In genomic region chr4:131520636-131521306, GRCm38 (mm10) we compare ENCODE assay signal across 32 mouse cellular contexts.
DNase-seq lines count a peak whose midpoint lies in the region; ATAC-seq and TF ChIP-seq lines count a peak whose summit lies in the region.
"Had no signal": no experiment of that assay in that cellular context is flagged by ENCODE, and none has a peak within 500 bp of the region (broad histone marks: within the 10 kb centered on the region; RNA-seq: fewer than 3 reads in every experiment).

No protein-coding gene starts in this region.

- no peaks in the 10 kb centered on the region for H3K27me3 ChIP-seq in midbrain, postnatal 0 days (ENCODE audit: insufficient read depth, low read length)
- no peaks in the 10 kb centered on the region for H3K27me3 ChIP-seq in midbrain, embryonic 10.5 days (ENCODE audit: low read depth, poor library complexity, severe bottlenecking)
- H3K27me3 ChIP-seq in kidney, embryonic 14.5 days (ENCODE audit: control insufficient read depth, insufficient read depth, low read length): no peaks in the 10 kb centered on the region; the same call in 1 of the 2 replicates
- H3K27me3 ChIP-seq: hindbrain, embryonic 13.5 days; limb, embryonic 15.5 days; liver, embryonic 13.5 days; neural tube, embryonic 13.5 days had no signal

- WGBS in midbrain, postnatal 0 days: 56% methylated on average over 10 of the region's 10 CpGs
- 88% methylated on average over 10 of the region's 10 CpGs for whole genome bisulfite sequencing in midbrain, embryonic 10.5 days
- WGBS in kidney, embryonic 14.5 days: 84% methylated on average over 10 of the region's 10 CpGs

- no peaks in the 10 kb centered on the region for H3K36me3 ChIP-seq in midbrain, postnatal 0 days (ENCODE audit: insufficient read depth, low read length)
- no peaks in the 10 kb centered on the region for H3K36me3 ChIP-seq in midbrain, embryonic 10.5 days
- no peaks in the 10 kb centered on the region for H3K36me3 ChIP-seq in kidney, embryonic 14.5 days (ENCODE audit: control insufficient read depth, insufficient read depth, low read length)
- H3K36me3 ChIP-seq: embryonic facial prominence, embryonic 13.5 days; forebrain, embryonic 10.5 days; hindbrain, embryonic 13.5 days; limb, embryonic 10.5 days; limb, embryonic 15.5 days; liver, embryonic 13.5 days; neural tube, embryonic 13.5 days had no signal

- no peak for DNase-seq in frontal cortex, adult 2 months (ENCODE audit: extremely low spot score in 1 of 2, low spot score in 1 of 2)
- DNase-seq in layer of hippocampus, postnatal 14 days (ENCODE audit: low spot score in 2 of 2): peak; percentile 33 to 42
- DNase-seq in layer of hippocampus, adult 18-20 months (ENCODE audit: low spot score in 2 of 2): no peak
- peak; percentile 27 for DNase-seq in midbrain, postnatal 0 days (ENCODE audit: low spot score)
- no peak for DNase-seq in midbrain, embryonic 10.5 days (ENCODE audit: low spot score)
- DNase-seq: adrenal gland, postnatal 10 days; cerebellum, adult 11 months; cerebellum, adult 9-11 months; gastrocnemius, adult 2 months; gastrocnemius, postnatal 36 days; heart, adult 18-20 months; heart, postnatal 36 days; kidney, adult 18-20 months; kidney, postnatal 36 days; liver, embryonic 13.5 days; lung, adult 18-20 months; lung, postnatal 4 days; thymus, adult 2 months; thymus, postnatal 36 days had no signal

- no peak overlapping the region for H3K27ac ChIP-seq in midbrain, postnatal 0 days (ENCODE audit: low read depth, low read length)
- H3K27ac ChIP-seq in midbrain, embryonic 10.5 days (replicated peaks): no peak overlapping the region
- no peak overlapping the region for H3K27ac ChIP-seq in kidney, embryonic 14.5 days (ENCODE audit: low read depth, low read length)
- H3K27ac ChIP-seq: embryonic facial prominence, embryonic 13.5 days; forebrain, embryonic 10.5 days; gastrocnemius, adult 2 months; hindbrain, embryonic 13.5 days; limb, embryonic 10.5 days; limb, embryonic 15.5 days; liver, embryonic 13.5 days; neural tube, embryonic 13.5 days had no signal

- H3K4me2 ChIP-seq in midbrain, postnatal 0 days (ENCODE audit: low read depth, low read length, poor library complexity, severe bottlenecking): no peak overlapping the region
- H3K4me2 ChIP-seq in kidney, embryonic 14.5 days (replicated peaks; ENCODE audit: low read depth, low read length): no peak overlapping the region
- H3K4me2 ChIP-seq: embryonic facial prominence, embryonic 13.5 days; heart, embryonic 11.5 days; hindbrain, embryonic 13.5 days; limb, embryonic 15.5 days; liver, embryonic 13.5 days; neural tube, embryonic 13.5 days had no signal

- TF ChIP-seq CTCF in midbrain, postnatal 0 days (IDR thresholded peaks at IDR 0.05): no peak

- H3K9me3 ChIP-seq in midbrain, postnatal 0 days (ENCODE audit: low read length): no peaks in the 10 kb centered on the region
- no peaks in the 10 kb centered on the region for H3K9me3 ChIP-seq in midbrain, embryonic 10.5 days (replicated peaks)
- H3K9me3 ChIP-seq in kidney, embryonic 14.5 days (ENCODE audit: control insufficient read depth, low read length): no peaks in the 10 kb centered on the region
- H3K9me3 ChIP-seq: embryonic facial prominence, embryonic 13.5 days; forebrain, embryonic 10.5 days; hindbrain, embryonic 13.5 days; limb, embryonic 10.5 days; limb, embryonic 15.5 days; liver, embryonic 13.5 days; megakaryocyte, embryonic 14.5 days; neural tube, embryonic 13.5 days had no signal

- no peak overlapping the region for H3K9ac ChIP-seq in midbrain, postnatal 0 days (replicated peaks; ENCODE audit: low read length, poor library complexity, severe bottlenecking)
- H3K9ac ChIP-seq in kidney, embryonic 14.5 days (ENCODE audit: low read depth, low read length): no peak overlapping the region
- H3K9ac ChIP-seq: embryonic facial prominence, embryonic 13.5 days; hindbrain, embryonic 13.5 days; limb, embryonic 15.5 days; liver, embryonic 13.5 days; neural tube, embryonic 13.5 days had no signal

- H3K4me1 ChIP-seq in midbrain, postnatal 0 days (ENCODE audit: insufficient read depth, low read length): no peaks in the 10 kb centered on the region
- peaks cover 3% of the 10 kb centered on the region for H3K4me1 ChIP-seq in midbrain, embryonic 10.5 days
- no peaks in the 10 kb centered on the region for H3K4me1 ChIP-seq in kidney, embryonic 14.5 days (ENCODE audit: control insufficient read depth, insufficient read depth, low read length)
- H3K4me1 ChIP-seq: embryonic facial prominence, embryonic 13.5 days; hindbrain, embryonic 13.5 days; limb, embryonic 15.5 days; liver, embryonic 13.5 days; megakaryocyte, embryonic 14.5 days; neural tube, embryonic 13.5 days had no signal

- peak; percentile 73 for ATAC-seq in frontal cortex, adult (ENCODE audit: low TSS enrichment)
- ATAC-seq in midbrain, postnatal 0 days (ENCODE audit: low FRiP score): 0 out of 2 replicates have a peak, but pooled peaks have one; percentile 23
- no peak for ATAC-seq in kidney, embryonic 14.5 days (ENCODE audit: low FRiP score, low TSS enrichment)
- ATAC-seq: forebrain, embryonic 16.5 days; lung, postnatal 0 days; Patski had no signal

- no peak overlapping the region for H3K4me3 ChIP-seq in midbrain, postnatal 0 days (ENCODE audit: low read depth, low read length)
- no peak overlapping the region for H3K4me3 ChIP-seq in midbrain, embryonic 10.5 days
- H3K4me3 ChIP-seq in kidney, embryonic 14.5 days (ENCODE audit: low read length): no peak overlapping the region
- H3K4me3 ChIP-seq: embryonic facial prominence, embryonic 13.5 days; forebrain, embryonic 10.5 days; gastrocnemius, adult 2 months; hindbrain, embryonic 13.5 days; limb, embryonic 10.5 days; limb, embryonic 15.5 days; liver, embryonic 13.5 days; megakaryocyte, embryonic 14.5 days; neural tube, embryonic 13.5 days had no signal

Comparison
In these comparisons a context has a peak if more than half of its experiments do, and no peak if none do; other contexts are left out.
1. DNase-seq: peak in layer of hippocampus, postnatal 14 days (2 of 2) and midbrain, postnatal 0 days (single experiment); none in frontal cortex, adult 2 months (0 of 2), layer of hippocampus, adult 18-20 months (0 of 2) and midbrain, embryonic 10.5 days (single experiment).